Mouse (Mus musculus) G1E (cell line): ENCODE measurements around the gene Phldb3.

Experiments used
- CTCF ChIP-seq: IDR thresholded peaks from 2 replicates; pipeline ENCODE4 v1.5.1; 2012; ENCODE audit warnings: low read depth, low read length, inconsistent platforms, mixed read lengths
- GATA1 ChIP-seq: IDR thresholded peaks from 2 replicates; pipeline ENCODE4 v1.6.1; 2012; ENCODE audit warnings: borderline replicate concordance, low read length, inconsistent platforms, mixed read lengths

DNA sequence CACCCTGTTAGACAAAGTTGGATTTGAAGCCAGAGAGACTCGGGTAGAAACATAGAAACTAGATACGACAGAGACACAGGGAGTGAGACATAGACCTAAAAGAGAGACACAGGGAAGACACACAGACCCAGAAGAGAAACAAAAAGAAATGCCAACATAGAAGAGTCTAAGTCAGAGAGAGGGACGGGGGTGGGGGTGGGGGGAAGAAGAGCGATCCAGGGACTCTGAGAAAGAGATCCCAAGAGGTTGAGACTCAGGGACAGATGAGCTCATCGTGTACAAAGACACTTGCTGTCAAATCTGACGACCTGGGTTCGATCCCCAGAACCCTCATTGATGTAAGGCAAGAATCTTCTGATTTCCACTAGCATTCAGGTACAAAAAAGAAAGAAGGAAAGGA is 1.1 kb downstream of the Phldb3 start:
- no peak for TF ChIP-seq CTCF
- no peak for TF ChIP-seq GATA1
